ENCODE assay signal across 9 mouse cellular contexts in the genomic region with DNA sequence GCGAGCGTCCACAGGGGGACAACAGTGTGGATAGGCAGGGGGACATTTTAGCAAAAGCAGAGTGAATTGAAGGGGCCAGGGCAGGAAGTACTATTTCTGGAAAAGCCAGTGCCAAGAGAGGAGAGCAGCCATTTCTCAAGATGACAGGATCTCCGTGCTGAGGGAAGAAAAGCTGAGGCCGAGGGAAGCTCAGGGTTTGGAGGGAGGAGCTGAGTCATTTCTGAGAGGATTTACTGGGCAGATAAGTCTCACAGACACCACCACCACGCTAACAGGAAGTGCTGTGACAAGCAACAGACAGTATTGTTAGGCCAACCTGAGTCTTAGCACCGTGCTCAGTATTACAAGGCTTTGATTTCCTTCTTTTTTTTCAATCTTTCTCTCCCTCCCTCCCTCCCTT.
DNase-seq lines count a peak whose midpoint lies in the region; ATAC-seq and TF ChIP-seq lines count a peak whose summit lies in the region.
"Had no signal": no experiment of that assay in that cellular context is flagged by ENCODE, and none has a peak within 500 bp of the region (broad histone marks: within the 10 kb centered on the region; RNA-seq: fewer than 3 reads in every experiment).

No protein-coding gene starts in this region.

- peaks cover 9% of the 10 kb centered on the region; the same call in 1 of the 2 replicates for H3K4me1 ChIP-seq in lung, embryonic 14.5 days (ENCODE audit: insufficient read depth)
- H3K4me1 ChIP-seq in kidney, embryonic 14.5 days (ENCODE audit: control insufficient read depth, insufficient read depth, low read length), result no peaks in the 10 kb centered on the region
- H3K4me1 ChIP-seq in neural tube, embryonic 13.5 days (replicated peaks), result peaks cover 35% of the 10 kb centered on the region

- H3K36me3 ChIP-seq in lung, embryonic 14.5 days (ENCODE audit: insufficient read depth), result peaks cover 13% of the 10 kb centered on the region
- 0 out of 2 replicates have a peak, but pooled peaks cover 3% of the 10 kb centered on the region for H3K36me3 ChIP-seq in kidney, embryonic 14.5 days (ENCODE audit: control insufficient read depth, insufficient read depth, low read length)
- H3K36me3 ChIP-seq in neural tube, embryonic 13.5 days, result peaks cover 13% of the 10 kb centered on the region; the same call in 1 of the 2 replicates

- H3K4me2 ChIP-seq in lung, embryonic 14.5 days, result peak overlapping the region; percentile 31; the same call in 1 of the 2 replicates
- no peak overlapping the region for H3K4me2 ChIP-seq in kidney, embryonic 14.5 days (replicated peaks; ENCODE audit: low read depth, low read length)
- no peak overlapping the region for H3K4me2 ChIP-seq in neural tube, embryonic 13.5 days

- peak overlapping the region; percentile 93 for H3K27ac ChIP-seq in lung, embryonic 14.5 days (ENCODE audit: low read depth)
- H3K27ac ChIP-seq in kidney, embryonic 14.5 days (ENCODE audit: low read depth, low read length), result peak overlapping the region; percentile 79; the same call in 1 of the 2 replicates
- H3K27ac ChIP-seq in neural tube, embryonic 13.5 days (replicated peaks), result peak overlapping the region; percentile 74
- H3K27ac ChIP-seq: liver, embryonic 14.5 days had no signal

- no peak for TF ChIP-seq CTCF in lung, embryonic 14.5 days (IDR thresholded peaks at IDR 0.05; ENCODE audit: low read depth)

- ATAC-seq in lung, embryonic 14.5 days (ENCODE audit: insufficient read depth), result peak; percentile 72
- peak; percentile 90 for ATAC-seq in common myeloid progenitor, adult 5-6 weeks (replicated peaks; ENCODE audit: low read depth, poor library complexity, severe bottlenecking)
- peak; percentile 59; the same call in 1 of the 2 replicates for ATAC-seq in kidney, embryonic 14.5 days (ENCODE audit: low FRiP score, low TSS enrichment)
- ATAC-seq in neural tube, embryonic 13.5 days (ENCODE audit: low read depth), result peak; percentile 17; the same call in 1 of the 2 replicates
- no peak for ATAC-seq in erythroblast, adult 5-6 weeks (replicated peaks; ENCODE audit: low FRiP score, poor library complexity, severe bottlenecking)

- H3K9ac ChIP-seq in lung, embryonic 14.5 days, result no peak overlapping the region
- no peak overlapping the region for H3K9ac ChIP-seq in kidney, embryonic 14.5 days (ENCODE audit: low read depth, low read length)
- H3K9ac ChIP-seq in neural tube, embryonic 13.5 days, result no peak overlapping the region
- H3K9ac ChIP-seq: liver, embryonic 14.5 days had no signal

- peak; percentile 84 for DNase-seq in lung, embryonic 14.5 days
- DNase-seq in lung, postnatal 4 days, result no peak
- DNase-seq in ovary, adult 18-20 months (ENCODE audit: low spot score), result no peak
- DNase-seq: gastrocnemius, postnatal 10 days had no signal

- H3K9me3 ChIP-seq in lung, embryonic 14.5 days (ENCODE audit: low read depth, low read length), result no peaks in the 10 kb centered on the region
- H3K9me3 ChIP-seq in kidney, embryonic 14.5 days (ENCODE audit: control insufficient read depth, low read length), result no peaks in the 10 kb centered on the region
- H3K9me3 ChIP-seq in neural tube, embryonic 13.5 days, result no peaks in the 10 kb centered on the region

- H3K4me3 ChIP-seq in lung, embryonic 14.5 days (ENCODE audit: low read depth, low read length), result no peak overlapping the region
- H3K4me3 ChIP-seq in kidney, embryonic 14.5 days (ENCODE audit: low read length), result no peak overlapping the region
- H3K4me3 ChIP-seq in neural tube, embryonic 13.5 days, result no peak overlapping the region

- WGBS in lung, embryonic 14.5 days, result 10% methylated on average over 6 of the region's 6 CpGs
- WGBS in kidney, embryonic 14.5 days, result 28% methylated on average over 6 of the region's 6 CpGs
- 31% methylated on average over 6 of the region's 6 CpGs for WGBS in neural tube, embryonic 13.5 days

- no peaks in the 10 kb centered on the region for H3K27me3 ChIP-seq in lung, embryonic 14.5 days (ENCODE audit: insufficient read depth, low read length)
- no peaks in the 10 kb centered on the region for H3K27me3 ChIP-seq in kidney, embryonic 14.5 days (ENCODE audit: control insufficient read depth, insufficient read depth, low read length)
- no peaks in the 10 kb centered on the region for H3K27me3 ChIP-seq in neural tube, embryonic 13.5 days
